Mouse (Mus musculus) heart, postnatal 0 days (tissue): ENCODE measurements at regions not wholly inside any gene's neighbourhood (a gene's known extent, or its start where the extent isn't known, plus 50 kb on each side); places are given as distances from the start of the nearest gene placed in this dataset.

Experiments
- ATAC-seq: fragments of 200-750 bp; cut with Nextera tagmentation; 2 replicates; pipeline ENCODE4 v1.8.0; 2017; ENCODE audit warnings: low read depth, moderate number of reproducible peaks, moderate library complexity; ENCODE audit not compliant: insufficient read depth
- DNase-seq: peaks from one replicate; pipeline ENCODE4 v3.0.0-alpha.2; 2016; ENCODE audit warnings: low spot score
- H3K27ac ChIP-seq: fragments of 300-500 bp; sonication (generic); 2 replicates; pipeline ENCODE4 v1.5.1; 2014; ENCODE audit warnings: low read depth, mild to moderate bottlenecking
- H3K27me3 ChIP-seq: fragments of 300-500 bp; sonication (generic); 2 replicates; pipeline ENCODE4 v1.6.1; 2014; ENCODE audit warnings: low read length, mixed read lengths; ENCODE audit not compliant: control insufficient read depth, insufficient read depth
- H3K36me3 ChIP-seq: fragments of 300-500 bp; sonication (generic); replicated peaks from 2 replicates; pipeline ENCODE4 v1.6.1; 2014; ENCODE audit warnings: low read length, mixed read lengths; ENCODE audit not compliant: control insufficient read depth, insufficient read depth
- H3K4me1 ChIP-seq: fragments of 300-500 bp; sonication (generic); 2 replicates; pipeline ENCODE4 v1.6.1; 2014; ENCODE audit warnings: antibody characterized with exemption; ENCODE audit not compliant: control insufficient read depth, insufficient read depth
- H3K4me2 ChIP-seq: fragments of 300-500 bp; sonication (generic); 2 replicates; pipeline ENCODE4 v1.6.1; 2014; ENCODE audit warnings: low read depth, mild to moderate bottlenecking, low read length, moderate library complexity
- H3K4me3 ChIP-seq: fragments of 300-500 bp; sonication (generic); 2 replicates; pipeline ENCODE4 v1.5.1; 2014; ENCODE audit warnings: low read depth, low read length
- H3K9ac ChIP-seq: fragments of 300-500 bp; sonication (generic); replicated peaks from 2 replicates; pipeline ENCODE4 v1.6.1; 2014; ENCODE audit warnings: low read depth, low read length, mixed read lengths
- H3K9me3 ChIP-seq: fragments of 300-500 bp; sonication (generic); replicated peaks from 2 replicates; pipeline ENCODE4 v1.6.1; 2016; ENCODE audit warnings: low read length; ENCODE audit not compliant: control insufficient read depth
- CTCF ChIP-seq: IDR thresholded peaks from 2 replicates; pipeline ENCODE4 v1.5.1; 2016; ENCODE audit warnings: antibody characterized with exemption, control low read depth, low read depth
- EP300 ChIP-seq: IDR thresholded peaks from 2 replicates; pipeline ENCODE4 v1.6.1; 2016; ENCODE audit warnings: antibody characterized with exemption, low read depth
- WGBS: fragments of 180-500 bp; shearing (Covaris S2); extraction: QIAGEN DNeasy Blood & Tissue Kit; methylation state at CpG from one replicate; pipeline ENCODE4 v1.1.7; 2014; 5-methylcytosine and 5-hydroxymethylcytosine counted together

- 58% methylated on average over 2 of the region's 2 CpGs for WGBS
- no peaks in the 10 kb centered on the region for H3K4me1 ChIP-seq
- no peaks in the 10 kb centered on the region for H3K9me3 ChIP-seq
- DNase-seq (no peak), ATAC-seq (no peak)
- no peaks in the 10 kb centered on the region for H3K36me3 ChIP-seq
- H3K27ac ChIP-seq, result no peak overlapping the region
- H3K27me3 ChIP-seq, result no peaks in the 10 kb centered on the region
- TF ChIP-seq EP300 (no peak), CTCF (no peak)
- no peak overlapping the region for H3K4me3 ChIP-seq
- H3K4me2 ChIP-seq, result no peak overlapping the region
- no peak overlapping the region for H3K9ac ChIP-seq
These were observed 578.2 kb upstream of the Gm21961 start for GRCm38 (mm10) chr15:65592718-65593477.

GRCm38 (mm10) chr15:65585566-65585965 lies 570.9 kb upstream of the Gm21961 start:
- no peak overlapping the region for H3K27ac ChIP-seq
- H3K9me3 ChIP-seq, result no peaks in the 10 kb centered on the region
- H3K4me3 ChIP-seq, result no peak overlapping the region
- no peaks in the 10 kb centered on the region for H3K27me3 ChIP-seq
- H3K36me3 ChIP-seq, result no peaks in the 10 kb centered on the region
- WGBS, result 59% methylated on average over 2 of the region's 2 CpGs
- no peak for ATAC-seq
- no peak overlapping the region for H3K4me2 ChIP-seq
- no peak for DNase-seq
- TF ChIP-seq EP300, result no peak
- no peak for TF ChIP-seq CTCF
- no peaks in the 10 kb centered on the region for H3K4me1 ChIP-seq
- no peak overlapping the region for H3K9ac ChIP-seq

DNA sequence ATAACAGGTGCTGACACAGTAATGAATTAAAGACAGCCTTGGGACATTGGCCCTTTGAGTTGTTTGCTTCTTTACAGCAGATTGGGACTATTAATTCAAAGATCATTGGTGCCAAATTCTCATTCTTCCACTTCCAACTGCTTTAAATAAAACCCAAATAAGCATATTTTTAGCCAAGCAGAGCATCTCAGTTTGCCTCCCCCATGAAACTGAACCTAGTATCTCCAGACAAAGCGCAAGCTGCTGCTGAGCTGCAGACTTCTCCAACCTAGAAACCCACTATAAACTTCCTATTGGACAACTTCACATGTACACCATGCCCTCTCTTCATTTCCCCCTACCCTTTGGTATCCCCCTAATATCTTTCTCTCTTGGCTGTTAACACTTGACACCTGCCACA lies 564.6 kb upstream of the Gm21961 start:
- 64% methylated on average over 1 of the region's 1 CpGs for WGBS
- H3K4me2 ChIP-seq, result no peak overlapping the region
- TF ChIP-seq CTCF (no peak), EP300 (no peak)
- H3K4me3 ChIP-seq, result no peak overlapping the region
- DNase-seq, result no peak
- H3K27ac ChIP-seq, result no peak overlapping the region
- no peaks in the 10 kb centered on the region for H3K27me3 ChIP-seq
- H3K9ac ChIP-seq, result no peak overlapping the region
- H3K4me1 ChIP-seq, result no peaks in the 10 kb centered on the region
- no peaks in the 10 kb centered on the region for H3K36me3 ChIP-seq
- H3K9me3 ChIP-seq, result no peaks in the 10 kb centered on the region
- ATAC-seq, result no peak

DNA sequence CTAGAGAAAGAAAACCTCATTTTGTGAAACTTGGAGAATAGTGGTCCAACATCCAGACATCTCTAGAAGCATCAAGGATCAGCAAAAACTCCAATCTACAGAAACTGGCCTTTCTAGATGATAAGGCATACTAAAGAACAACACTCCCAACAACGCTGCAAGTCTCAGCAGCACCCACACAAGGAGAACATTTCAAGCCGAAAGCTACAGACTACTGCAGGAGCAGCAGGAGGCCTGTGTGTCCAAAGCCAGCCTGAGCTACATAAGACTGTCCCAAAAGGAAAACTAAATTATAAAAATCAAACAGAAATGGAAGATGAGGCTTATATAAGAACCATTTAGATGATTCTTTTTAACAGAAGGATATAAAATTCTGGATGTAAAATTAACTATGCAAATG lies 553.2 kb upstream of the Gm21961 start:
- H3K36me3 ChIP-seq, result no peaks in the 10 kb centered on the region
- H3K9me3 ChIP-seq, result no peaks in the 10 kb centered on the region
- no peak overlapping the region for H3K4me2 ChIP-seq
- H3K27me3 ChIP-seq, result no peaks in the 10 kb centered on the region
- TF ChIP-seq EP300 (no peak), CTCF (no peak)
- H3K4me3 ChIP-seq, result no peak overlapping the region
- no peak for DNase-seq
- 72% methylated on average over 2 of the region's 2 CpGs for WGBS
- ATAC-seq, result no peak
- no peak overlapping the region for H3K27ac ChIP-seq
- no peaks in the 10 kb centered on the region for H3K4me1 ChIP-seq
- H3K9ac ChIP-seq, result no peak overlapping the region

DNA sequence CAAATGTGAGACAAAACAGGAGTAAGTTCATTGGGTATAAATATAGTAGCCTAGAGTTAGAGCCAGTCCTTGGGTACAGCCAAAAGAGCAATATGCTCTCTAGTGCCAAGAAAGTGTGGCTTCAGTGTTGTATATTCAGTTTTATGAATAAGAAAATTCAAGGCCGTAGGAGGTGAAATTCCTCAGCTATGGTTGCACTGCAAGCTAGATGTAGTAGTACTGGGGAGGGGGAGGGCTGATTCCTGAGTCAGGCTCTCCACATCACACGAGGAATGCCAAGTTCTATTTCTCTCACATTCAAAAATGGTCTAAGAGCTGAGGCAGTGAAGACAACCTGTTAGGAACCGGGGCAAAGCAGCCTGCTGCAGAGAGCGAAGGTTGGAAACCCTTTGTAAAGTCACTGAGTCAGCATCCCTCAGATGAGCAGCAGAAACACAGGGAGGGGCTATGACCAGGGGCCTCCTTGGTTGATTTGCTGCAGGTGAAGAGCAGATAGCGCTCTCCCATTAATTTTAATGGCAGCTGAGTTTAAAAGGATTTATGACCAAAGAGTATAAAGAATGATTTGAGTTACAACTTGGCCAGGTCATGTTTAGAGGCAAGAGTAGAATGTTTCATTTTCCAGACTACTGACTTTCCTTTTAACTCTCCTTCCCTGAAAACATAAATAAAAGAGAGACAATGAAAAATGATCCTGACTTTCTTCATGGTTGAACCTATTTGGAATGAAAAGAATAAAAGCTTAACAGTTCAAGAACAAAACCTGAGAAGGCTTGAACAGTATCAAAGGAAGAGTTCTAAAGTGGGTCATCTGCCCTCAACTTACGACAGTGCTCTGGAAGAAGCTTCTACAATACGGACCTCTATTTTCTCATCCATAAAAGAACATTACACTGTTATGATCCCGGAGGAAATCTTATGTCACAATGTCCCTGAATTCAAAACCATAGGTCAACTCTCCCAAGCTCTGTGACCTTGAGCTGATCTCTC lies 543.4 kb upstream of the Gm21961 start:
- H3K27me3 ChIP-seq, result no peaks in the 10 kb centered on the region
- TF ChIP-seq EP300 (no peak), CTCF (no peak)
- DNase-seq, result no peak
- no peaks in the 10 kb centered on the region for H3K9me3 ChIP-seq
- ATAC-seq, result no peak
- 72% methylated on average over 8 of the region's 8 CpGs for WGBS
- no peak overlapping the region for H3K4me2 ChIP-seq
- no peak overlapping the region for H3K9ac ChIP-seq
- no peak overlapping the region for H3K27ac ChIP-seq
- H3K4me1 ChIP-seq, result no peaks in the 10 kb centered on the region
- H3K36me3 ChIP-seq, result no peaks in the 10 kb centered on the region
- no peak overlapping the region for H3K4me3 ChIP-seq
